Mouse (Mus musculus) embryonic fibroblast, embryonic 13.5 days (primary cell): Measurements from ENCODE around the gene Tnnc2. TPM values are rescaled to one million over a fixed set of nuclear protein-coding genes. Genes with fewer than 3 reads are reported as not detected.

Source experiments
- H3K27ac ChIP-seq: 2 replicates; pipeline ENCODE4 v1.5.1; 2012; ENCODE audit warnings: low read length, control low read depth, inconsistent platforms; ENCODE audit not compliant: insufficient read depth
- H3K4me1 ChIP-seq: 2 replicates; pipeline ENCODE4 v1.6.1; 2011; ENCODE audit warnings: low read length; ENCODE audit not compliant: control insufficient read depth, insufficient read depth
- H3K4me3 ChIP-seq: 2 replicates; pipeline ENCODE4 v1.5.1; 2011; ENCODE audit warnings: mild to moderate bottlenecking, control low read depth, low read length; ENCODE audit not compliant: insufficient read depth
- CTCF ChIP-seq: IDR thresholded peaks from 2 replicates; pipeline ENCODE4 v1.5.1; 2011; ENCODE audit warnings: mild to moderate bottlenecking, control low read depth, low read length, moderate library complexity, borderline replicate concordance; ENCODE audit not compliant: insufficient read depth
- POLR2A ChIP-seq: IDR thresholded peaks from 2 replicates; pipeline ENCODE4 v1.6.1; 2011; ENCODE audit warnings: low read depth, mild to moderate bottlenecking, control low read depth, low read length, moderate library complexity
- polyA plus RNA-seq: library from polyadenylated mRNA; stranded (reverse); fragments of >200 nt; gene quantifications from 2 replicates; pipeline ENCODE4 v1.2.4, GENCODE M21; 2011; ENCODE audit warnings: low read depth; ENCODE audit not compliant: missing spikeins, insufficient read length

Gene Tnnc2
- polyA plus RNA-seq: not detected in 2 replicates

- TF ChIP-seq POLR2A: no peak
- no peak for TF ChIP-seq CTCF
- H3K4me1 ChIP-seq: 0 out of 2 replicates have a peak, but pooled peaks cover 2% of the 10 kb centered on the region
- H3K4me3 ChIP-seq: no peak within 1 kb of the TSS
- no peak within 1 kb of the TSS for H3K27ac ChIP-seq
Measured at GRCm38 (mm10) chr2:164779481-164780086, at the start of gene Tnnc2. Gene Tnnc2, minus strand, starts transcription at chr2:164779967.

GRCm38 (mm10) chr2:164829090-164829489, 49.3 kb upstream of the Tnnc2 start:
- no peak overlapping the region for H3K27ac ChIP-seq
- H3K4me3 ChIP-seq: no peak overlapping the region
- no peaks in the 10 kb centered on the region for H3K4me1 ChIP-seq
- TF ChIP-seq CTCF (no peak), POLR2A (no peak)

- no peak for TF ChIP-seq POLR2A
- no peak for TF ChIP-seq CTCF
- Histone ChIP-seq H3K4me3 (no peak within 1 kb of the TSS), H3K4me1 (no peaks in the 10 kb centered on the region), H3K27ac (no peak within 1 kb of the TSS)
Measured at GRCm38 (mm10) chr2:164828437-164828836, 48.7 kb upstream of the Tnnc2 start, which contains the start of gene Spata25. Gene Spata25, minus strand, starts transcription at chr2:164828537.

- Histone ChIP-seq H3K4me1 (no peaks in the 10 kb centered on the region), H3K4me3 (no peak overlapping the region), H3K27ac (no peak overlapping the region)
- no peak for TF ChIP-seq POLR2A
- no peak for TF ChIP-seq CTCF
Measured at GRCm38 (mm10) chr2:164827146-164827850, 47.5 kb upstream of the Tnnc2 start.

- H3K27ac ChIP-seq: no peak overlapping the region
- no peaks in the 10 kb centered on the region for H3K4me1 ChIP-seq
- TF ChIP-seq POLR2A (no peak), CTCF (no peak)
- no peak overlapping the region for H3K4me3 ChIP-seq
Measured at GRCm38 (mm10) chr2:164825521-164825920, 45.8 kb upstream of the Tnnc2 start.

- Histone ChIP-seq H3K4me1 (no peaks in the 10 kb centered on the region), H3K4me3 (no peak overlapping the region), H3K27ac (no peak overlapping the region)
- TF ChIP-seq CTCF: no peak
- TF ChIP-seq POLR2A: no peak
Measured at GRCm38 (mm10) chr2:164823969-164824368, 44.2 kb upstream of the Tnnc2 start.

GRCm38 (mm10) chr2:164823181-164823585, 43.4 kb upstream of the Tnnc2 start:
- TF ChIP-seq POLR2A (no peak), CTCF (no peak)
- Histone ChIP-seq H3K27ac (peak overlapping the region; percentile 38), H3K4me1 (no peaks in the 10 kb centered on the region), H3K4me3 (peak overlapping the region; percentile 77)

GRCm38 (mm10) chr2:164822636-164823165, 42.9 kb upstream of the Tnnc2 start, which contains the start of gene Zswim1:
Gene Zswim1, plus strand, starts transcription at chr2:164822686.
- TF ChIP-seq CTCF (no peak), POLR2A (peak; percentile 91)
- Histone ChIP-seq H3K4me3 (peak within 1 kb of the TSS; percentile 77), H3K4me1 (no peaks in the 10 kb centered on the region), H3K27ac (peak within 1 kb of the TSS; percentile 38)

GRCm38 (mm10) chr2:164821060-164821459, 41.3 kb upstream of the Tnnc2 start:
- H3K4me3 ChIP-seq: no peak overlapping the region
- TF ChIP-seq POLR2A: no peak
- TF ChIP-seq CTCF: no peak
- H3K4me1 ChIP-seq: peaks cover 7% of the 10 kb centered on the region
- H3K27ac ChIP-seq: no peak overlapping the region

GRCm38 (mm10) chr2:164817703-164818102, 37.9 kb upstream of the Tnnc2 start:
- H3K27ac ChIP-seq: no peak overlapping the region
- no peak for TF ChIP-seq POLR2A
- TF ChIP-seq CTCF: no peak
- peaks cover 7% of the 10 kb centered on the region for H3K4me1 ChIP-seq
- no peak overlapping the region for H3K4me3 ChIP-seq
